Mouse (Mus musculus) erythroblast, embryonic 14.5 days (primary cell): ENCODE data around the gene Sptb. TPM values are rescaled to one million over a fixed set of nuclear protein-coding genes. Genes with fewer than 3 reads are reported as not detected.

Source experiments
- H3K27me3 ChIP-seq: 2 replicates; pipeline ENCODE4 v1.6.1; 2012; ENCODE audit warnings: inconsistent platforms; ENCODE audit not compliant: control insufficient read depth
- H3K36me3 ChIP-seq: 2 replicates; pipeline ENCODE4 v1.6.1; 2012; ENCODE audit warnings: mild to moderate bottlenecking, inconsistent platforms; ENCODE audit not compliant: control insufficient read depth
- H3K4me1 ChIP-seq: 2 replicates; pipeline ENCODE4 v1.6.1; 2012; ENCODE audit warnings: inconsistent platforms; ENCODE audit not compliant: control insufficient read depth
- H3K4me3 ChIP-seq: replicated peaks from 2 replicates; pipeline ENCODE3; 2012; ENCODE audit warnings: moderate library complexity, mild to moderate bottlenecking, inconsistent platforms
- H3K9me3 ChIP-seq: 2 replicates; pipeline ENCODE4 v1.6.1; 2012; ENCODE audit warnings: low read length, inconsistent platforms, mixed read lengths; ENCODE audit not compliant: control insufficient read depth
- GATA1 ChIP-seq: IDR thresholded peaks from 2 replicates; pipeline ENCODE4 v1.6.1; 2012; ENCODE audit warnings: low read length, inconsistent platforms, mixed read lengths
- TAL1 ChIP-seq: IDR thresholded peaks from 3 replicates; pipeline ENCODE4 v1.6.1; 2012; ENCODE audit warnings: low read length, inconsistent platforms, mixed read lengths
- polyA plus RNA-seq: library from polyadenylated mRNA; stranded (reverse); fragments of >175 nt; gene quantifications from 2 replicates; pipeline ENCODE4 v1.2.3, GENCODE M21; 2012

Sptb gene
- polyA plus RNA-seq, 1 experiment = 204 TPM

- H3K4me1 ChIP-seq = peaks cover 31% of the 10 kb centered on the region
- H3K9me3 ChIP-seq = peaks cover 4% of the 10 kb centered on the region
- no peak for TF ChIP-seq GATA1
- no peak overlapping the region for H3K4me3 ChIP-seq
- H3K36me3 ChIP-seq = peaks cover 5% of the 10 kb centered on the region
- H3K27me3 ChIP-seq = peaks cover 28% of the 10 kb centered on the region
Measured at GRCm38 (mm10) chr12:76589531-76589930, 120.8 kb downstream of the Sptb start.

- Histone ChIP-seq H3K36me3 (no peaks in the 10 kb centered on the region), H3K4me3 (no peak overlapping the region), H3K4me1 (peaks cover 9% of the 10 kb centered on the region), H3K9me3 (peaks cover 4% of the 10 kb centered on the region), H3K27me3 (peaks cover 39% of the 10 kb centered on the region)
- no peak for TF ChIP-seq GATA1
- no peak for TF ChIP-seq TAL1
Measured at GRCm38 (mm10) chr12:76587357-76587756, 123.0 kb downstream of the Sptb start.

- Histone ChIP-seq H3K4me1 (no peaks in the 10 kb centered on the region), H3K4me3 (no peak overlapping the region), H3K36me3 (no peaks in the 10 kb centered on the region), H3K27me3 (peaks cover 38% of the 10 kb centered on the region), H3K9me3 (peaks cover 4% of the 10 kb centered on the region)
- no peak for TF ChIP-seq GATA1
- TF ChIP-seq TAL1 = no peak
Measured at GRCm38 (mm10) chr12:76585028-76585427, 125.3 kb downstream of the Sptb start.

- Histone ChIP-seq H3K9me3 (peaks cover 4% of the 10 kb centered on the region), H3K36me3 (no peaks in the 10 kb centered on the region; the same call in 1 of the 2 replicates), H3K4me1 (peaks cover under 1% of the 10 kb centered on the region), H3K27me3 (peaks cover 26% of the 10 kb centered on the region), H3K4me3 (no peak overlapping the region)
- TF ChIP-seq GATA1 = no peak
- TF ChIP-seq TAL1 = no peak
Measured at GRCm38 (mm10) chr12:76583454-76583853, 126.9 kb downstream of the Sptb start.

GRCm38 (mm10) chr12:76582841-76583240, 127.5 kb downstream of the Sptb start:
- TF ChIP-seq GATA1 (no peak), TAL1 (no peak)
- peaks cover 23% of the 10 kb centered on the region for H3K27me3 ChIP-seq
- H3K4me3 ChIP-seq = no peak overlapping the region
- H3K9me3 ChIP-seq = peaks cover 4% of the 10 kb centered on the region
- peaks cover 6% of the 10 kb centered on the region for H3K4me1 ChIP-seq
- peaks cover 2% of the 10 kb centered on the region; the same call in 1 of the 2 replicates for H3K36me3 ChIP-seq

- Histone ChIP-seq H3K27me3 (peaks cover 30% of the 10 kb centered on the region), H3K36me3 (peaks cover 5% of the 10 kb centered on the region; the same call in 1 of the 2 replicates), H3K4me1 (peaks cover 12% of the 10 kb centered on the region), H3K9me3 (peaks cover 4% of the 10 kb centered on the region), H3K4me3 (no peak overlapping the region)
- TF ChIP-seq TAL1 = no peak
- TF ChIP-seq GATA1 = no peak
Measured at GRCm38 (mm10) chr12:76582139-76582538, 128.2 kb downstream of the Sptb start.

GRCm38 (mm10) chr12:76579806-76580205, 130.5 kb downstream of the Sptb start:
- Histone ChIP-seq H3K36me3 (peaks cover 11% of the 10 kb centered on the region; the same call in 1 of the 2 replicates), H3K27me3 (peaks cover 41% of the 10 kb centered on the region), H3K9me3 (no peaks in the 10 kb centered on the region), H3K4me3 (no peak overlapping the region), H3K4me1 (peaks cover 33% of the 10 kb centered on the region)
- TF ChIP-seq GATA1 (no peak), TAL1 (no peak)

GRCm38 (mm10) chr12:76578465-76578864, 131.9 kb downstream of the Sptb start:
- H3K4me1 ChIP-seq = peaks cover 33% of the 10 kb centered on the region
- peaks cover 45% of the 10 kb centered on the region for H3K27me3 ChIP-seq
- TF ChIP-seq TAL1 (no peak), GATA1 (no peak)

GRCm38 (mm10) chr12:76577858-76578257, 132.5 kb downstream of the Sptb start:
- Histone ChIP-seq H3K27me3 (peaks cover 44% of the 10 kb centered on the region), H3K4me1 (peaks cover 33% of the 10 kb centered on the region), H3K9me3 (no peaks in the 10 kb centered on the region), H3K36me3 (peaks cover 17% of the 10 kb centered on the region; the same call in 1 of the 2 replicates), H3K4me3 (no peak overlapping the region)
- TF ChIP-seq GATA1 (no peak), TAL1 (no peak)

More at GRCm38 (mm10) chr12:76578465-76578864, 131.9 kb downstream of the Sptb start:
- H3K36me3 ChIP-seq = peaks cover 14% of the 10 kb centered on the region; the same call in 1 of the 2 replicates
- no peaks in the 10 kb centered on the region for H3K9me3 ChIP-seq
- no peak overlapping the region for H3K4me3 ChIP-seq

- no peak for TF ChIP-seq GATA1
- no peak for TF ChIP-seq TAL1
- peaks cover 17% of the 10 kb centered on the region; the same call in 1 of the 2 replicates for H3K36me3 ChIP-seq
- H3K9me3 ChIP-seq = no peaks in the 10 kb centered on the region
- H3K4me3 ChIP-seq = no peak overlapping the region
- peaks cover 38% of the 10 kb centered on the region for H3K27me3 ChIP-seq
- peaks cover 33% of the 10 kb centered on the region for H3K4me1 ChIP-seq
Measured at GRCm38 (mm10) chr12:76576806-76577205, 133.5 kb downstream of the Sptb start.
